Mouse (Mus musculus): ENCODE results near the gene Alb. TPM values are rescaled to one million over a fixed set of nuclear protein-coding genes. Genes with fewer than 3 reads are reported as not detected.

The Alb gene
- polyA plus RNA-seq, 1 experiment from 2014 or later: not detected

- Histone ChIP-seq H3K4me2 (ENCODE audit: low read length) (no peak overlapping the region), H3K27ac (ENCODE audit: low read depth, low read length) (no peak overlapping the region), H3K27me3 (replicated peaks; ENCODE audit: control insufficient read depth, insufficient read depth, low read length) (no peaks in the 10 kb centered on the region), H3K36me3 (ENCODE audit: control insufficient read depth, insufficient read depth, low read length) (no peaks in the 10 kb centered on the region), H3K4me3 (ENCODE audit: low read depth, low read length) (no peak overlapping the region), H3K9me3 (replicated peaks; ENCODE audit: control insufficient read depth, low read length) (no peaks in the 10 kb centered on the region), H3K9ac (ENCODE audit: low read length) (no peak overlapping the region), H3K4me1 (ENCODE audit: control insufficient read depth, insufficient read depth, low read length) (no peaks in the 10 kb centered on the region)
- ATAC-seq (no peak), DNase-seq (ENCODE audit: low spot score) (no peak)
- WGBS: 92% methylated on average over 4 of the region's 4 CpGs
Measured at GRCm38 (mm10) chr5:90452711-90453110, 8.0 kb upstream of the Alb start.

GRCm38 (mm10) chr5:90457241-90457640 lies 3.5 kb upstream of the Alb start:
- no peaks in the 10 kb centered on the region for H3K27me3 ChIP-seq (replicated peaks; ENCODE audit: control insufficient read depth, insufficient read depth, low read length)
- no peak for ATAC-seq
- no peaks in the 10 kb centered on the region for H3K4me1 ChIP-seq (ENCODE audit: control insufficient read depth, insufficient read depth, low read length)
- H3K27ac ChIP-seq (ENCODE audit: low read depth, low read length): no peak overlapping the region
- no peak overlapping the region for H3K9ac ChIP-seq (ENCODE audit: low read length)
- H3K4me2 ChIP-seq (ENCODE audit: low read length): no peak overlapping the region
- no peak for DNase-seq (ENCODE audit: low spot score)
- WGBS: 76% methylated on average over 1 of the region's 1 CpGs
- H3K36me3 ChIP-seq (ENCODE audit: control insufficient read depth, insufficient read depth, low read length): no peaks in the 10 kb centered on the region
- no peak overlapping the region for H3K4me3 ChIP-seq (ENCODE audit: low read depth, low read length)
- no peaks in the 10 kb centered on the region for H3K9me3 ChIP-seq (replicated peaks; ENCODE audit: control insufficient read depth, low read length)

DNA sequence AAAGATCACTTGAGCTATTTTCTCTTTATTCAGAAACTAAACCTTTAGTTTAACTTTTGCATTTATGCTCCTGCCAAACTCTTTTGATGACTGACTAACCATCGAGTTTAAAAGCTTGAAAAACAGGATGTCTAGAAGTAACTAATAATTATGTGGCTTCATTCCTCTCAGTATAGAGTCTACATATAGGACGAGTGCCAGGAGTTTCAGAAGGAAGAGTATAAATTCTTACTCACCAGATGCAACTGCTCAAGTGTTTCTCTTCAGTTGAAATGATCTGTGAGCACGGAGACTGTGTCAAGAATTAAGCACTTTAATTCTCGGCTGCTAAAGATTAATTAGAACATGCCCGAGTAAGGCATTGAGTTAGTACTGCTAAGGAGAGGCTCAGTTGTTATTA lies 2.0 kb upstream of the Alb start:
- DNase-seq (ENCODE audit: low spot score) (no peak), ATAC-seq (no peak)
- no peaks in the 10 kb centered on the region for H3K27me3 ChIP-seq (replicated peaks; ENCODE audit: control insufficient read depth, insufficient read depth, low read length)
- H3K27ac ChIP-seq (ENCODE audit: low read depth, low read length): no peak overlapping the region
- H3K4me2 ChIP-seq (ENCODE audit: low read length): no peak overlapping the region
- WGBS: 76% methylated on average over 5 of the region's 5 CpGs
- no peaks in the 10 kb centered on the region for H3K9me3 ChIP-seq (replicated peaks; ENCODE audit: control insufficient read depth, low read length)
- H3K36me3 ChIP-seq (ENCODE audit: control insufficient read depth, insufficient read depth, low read length): no peaks in the 10 kb centered on the region
- no peak overlapping the region for H3K4me3 ChIP-seq (ENCODE audit: low read depth, low read length)
- H3K4me1 ChIP-seq (ENCODE audit: control insufficient read depth, insufficient read depth, low read length): no peaks in the 10 kb centered on the region
- no peak overlapping the region for H3K9ac ChIP-seq (ENCODE audit: low read length)

- Histone ChIP-seq H3K36me3 (ENCODE audit: control insufficient read depth, insufficient read depth, low read length) (no peaks in the 10 kb centered on the region), H3K9me3 (replicated peaks; ENCODE audit: control insufficient read depth, low read length) (no peaks in the 10 kb centered on the region), H3K4me1 (ENCODE audit: control insufficient read depth, insufficient read depth, low read length) (no peaks in the 10 kb centered on the region), H3K27me3 (replicated peaks; ENCODE audit: control insufficient read depth, insufficient read depth, low read length) (no peaks in the 10 kb centered on the region), H3K4me3 (ENCODE audit: low read depth, low read length) (no peak overlapping the region), H3K27ac (ENCODE audit: low read depth, low read length) (no peak overlapping the region), H3K9ac (ENCODE audit: low read length) (no peak overlapping the region), H3K4me2 (ENCODE audit: low read length) (no peak overlapping the region)
- DNase-seq (ENCODE audit: low spot score): no peak
- 81% methylated on average over 4 of the region's 4 CpGs for WGBS
- ATAC-seq: no peak
Measured at GRCm38 (mm10) chr5:90466806-90467205, 6.1 kb downstream of the Alb start.

DNA sequence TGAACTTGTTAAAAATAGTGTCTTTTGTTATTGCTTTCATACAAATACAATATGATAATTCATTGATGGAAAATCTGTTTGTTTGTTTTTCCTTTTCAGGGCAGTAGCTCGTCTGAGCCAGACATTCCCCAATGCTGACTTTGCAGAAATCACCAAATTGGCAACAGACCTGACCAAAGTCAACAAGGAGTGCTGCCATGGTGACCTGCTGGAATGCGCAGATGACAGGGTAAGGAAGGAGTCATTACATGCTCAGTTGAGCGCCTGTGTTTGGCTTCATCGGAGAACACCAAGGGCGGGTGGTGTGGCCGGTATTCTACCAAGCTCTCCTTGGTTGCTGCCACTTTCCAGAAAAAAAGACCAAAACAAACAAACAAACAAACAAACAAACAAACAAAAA lies 6.5 kb downstream of the Alb start:
- Histone ChIP-seq H3K4me2 (ENCODE audit: low read length) (no peak overlapping the region), H3K27ac (ENCODE audit: low read depth, low read length) (no peak overlapping the region), H3K9ac (ENCODE audit: low read length) (no peak overlapping the region), H3K36me3 (ENCODE audit: control insufficient read depth, insufficient read depth, low read length) (no peaks in the 10 kb centered on the region), H3K4me1 (ENCODE audit: control insufficient read depth, insufficient read depth, low read length) (no peaks in the 10 kb centered on the region), H3K9me3 (replicated peaks; ENCODE audit: control insufficient read depth, low read length) (no peaks in the 10 kb centered on the region), H3K27me3 (replicated peaks; ENCODE audit: control insufficient read depth, insufficient read depth, low read length) (no peaks in the 10 kb centered on the region), H3K4me3 (ENCODE audit: low read depth, low read length) (no peak overlapping the region)
- WGBS: 45% methylated on average over 6 of the region's 6 CpGs
- DNase-seq (ENCODE audit: low spot score): peak; percentile 2
- ATAC-seq: no peak

- Histone ChIP-seq H3K27ac (ENCODE audit: low read depth, low read length) (no peak overlapping the region), H3K36me3 (ENCODE audit: control insufficient read depth, insufficient read depth, low read length) (no peaks in the 10 kb centered on the region), H3K9me3 (replicated peaks; ENCODE audit: control insufficient read depth, low read length) (no peaks in the 10 kb centered on the region), H3K4me3 (ENCODE audit: low read depth, low read length) (no peak overlapping the region), H3K9ac (ENCODE audit: low read length) (no peak overlapping the region), H3K4me1 (ENCODE audit: control insufficient read depth, insufficient read depth, low read length) (no peaks in the 10 kb centered on the region), H3K4me2 (ENCODE audit: low read length) (no peak overlapping the region), H3K27me3 (replicated peaks; ENCODE audit: control insufficient read depth, insufficient read depth, low read length) (no peaks in the 10 kb centered on the region)
- DNase-seq (ENCODE audit: low spot score) (no peak), ATAC-seq (no peak)
- WGBS: 94% methylated on average over 3 of the region's 3 CpGs
Measured at GRCm38 (mm10) chr5:90470836-90471235, 10.1 kb downstream of the Alb start.

DNA sequence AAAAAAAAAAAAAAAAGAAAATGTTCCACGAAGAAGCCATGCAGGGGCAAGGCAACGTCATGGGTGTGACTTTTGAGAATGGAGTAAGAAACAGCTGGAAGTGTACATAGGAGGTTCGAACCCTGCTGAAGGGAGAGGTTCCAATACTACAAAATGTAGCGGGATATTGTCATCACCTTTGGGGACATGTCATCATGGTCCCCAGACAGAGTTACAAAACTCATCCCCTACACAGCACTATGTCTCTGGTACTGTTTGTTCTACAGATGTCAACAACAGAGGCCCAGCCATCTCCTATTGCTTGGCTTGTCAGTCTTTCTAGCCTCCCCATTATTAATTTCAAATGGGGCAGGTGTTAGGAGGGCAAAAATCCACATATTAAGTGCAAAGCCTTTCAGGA lies 13.2 kb downstream of the Alb start:
- DNase-seq (ENCODE audit: low spot score): no peak
- Histone ChIP-seq H3K27me3 (replicated peaks; ENCODE audit: control insufficient read depth, insufficient read depth, low read length) (no peaks in the 10 kb centered on the region), H3K4me2 (ENCODE audit: low read length) (no peak overlapping the region), H3K4me3 (ENCODE audit: low read depth, low read length) (no peak overlapping the region), H3K4me1 (ENCODE audit: control insufficient read depth, insufficient read depth, low read length) (no peaks in the 10 kb centered on the region), H3K27ac (ENCODE audit: low read depth, low read length) (no peak overlapping the region), H3K9ac (ENCODE audit: low read length) (no peak overlapping the region), H3K36me3 (ENCODE audit: control insufficient read depth, insufficient read depth, low read length) (no peaks in the 10 kb centered on the region), H3K9me3 (replicated peaks; ENCODE audit: control insufficient read depth, low read length) (no peaks in the 10 kb centered on the region)
- no peak for ATAC-seq
- 94% methylated on average over 4 of the region's 4 CpGs for WGBS

GRCm38 (mm10) chr5:90474369-90474768 lies 13.7 kb downstream of the Alb start:
- no peaks in the 10 kb centered on the region for H3K9me3 ChIP-seq (replicated peaks; ENCODE audit: control insufficient read depth, low read length)
- no peaks in the 10 kb centered on the region for H3K27me3 ChIP-seq (replicated peaks; ENCODE audit: control insufficient read depth, insufficient read depth, low read length)
- whole genome bisulfite sequencing: 93% methylated on average over 5 of the region's 5 CpGs
- DNase-seq (ENCODE audit: low spot score) (no peak), ATAC-seq (no peak)
- no peaks in the 10 kb centered on the region for H3K4me1 ChIP-seq (ENCODE audit: control insufficient read depth, insufficient read depth, low read length)
- H3K9ac ChIP-seq (ENCODE audit: low read length): no peak overlapping the region
- no peak overlapping the region for H3K27ac ChIP-seq (ENCODE audit: low read depth, low read length)
- no peak overlapping the region for H3K4me2 ChIP-seq (ENCODE audit: low read length)
- no peak overlapping the region for H3K4me3 ChIP-seq (ENCODE audit: low read depth, low read length)
- no peaks in the 10 kb centered on the region for H3K36me3 ChIP-seq (ENCODE audit: control insufficient read depth, insufficient read depth, low read length)

DNA sequence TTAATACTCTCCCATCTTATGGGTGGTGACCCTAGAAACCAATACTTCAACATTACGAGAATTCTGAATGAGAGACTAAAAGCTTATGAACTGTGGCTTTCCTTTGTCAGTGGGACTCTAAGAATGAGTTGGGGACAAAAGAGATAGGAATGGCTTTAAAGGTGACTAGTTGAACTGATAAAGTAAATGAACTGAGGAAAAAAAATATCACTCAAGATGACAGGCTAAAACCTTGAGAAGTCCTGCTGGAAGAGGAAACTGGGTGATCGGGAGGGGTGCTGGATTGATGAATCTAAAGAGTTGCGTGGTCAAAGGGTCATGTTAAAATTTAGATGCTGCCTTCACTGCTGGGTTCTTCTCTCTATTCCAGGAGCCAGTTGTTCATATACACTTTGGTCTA lies 16.0 kb downstream of the Alb start:
- 90% methylated on average over 3 of the region's 3 CpGs for WGBS
- H3K27ac ChIP-seq (ENCODE audit: low read depth, low read length): no peak overlapping the region

More for the DNA sequence above, 16.0 kb downstream of the Alb start:
- Histone ChIP-seq H3K9ac (ENCODE audit: low read length) (no peak overlapping the region), H3K27me3 (replicated peaks; ENCODE audit: control insufficient read depth, insufficient read depth, low read length) (no peaks in the 10 kb centered on the region), H3K4me3 (ENCODE audit: low read depth, low read length) (no peak overlapping the region), H3K4me1 (ENCODE audit: control insufficient read depth, insufficient read depth, low read length) (no peaks in the 10 kb centered on the region), H3K36me3 (ENCODE audit: control insufficient read depth, insufficient read depth, low read length) (no peaks in the 10 kb centered on the region), H3K4me2 (ENCODE audit: low read length) (no peak overlapping the region), H3K9me3 (replicated peaks; ENCODE audit: control insufficient read depth, low read length) (no peaks in the 10 kb centered on the region)
- DNase-seq (ENCODE audit: low spot score) (no peak), ATAC-seq (no peak)
